Mouse (Mus musculus) mouse trophoblast stem cell (cell line): ENCODE results near the gene Zbtb20.

Experiments used
- in situ Hi-C, 2 experiments: fragments of 300-500 bp; cut with MseI, MboI; formaldehyde crosslinking; loops; 2 replicates in 1 of 2; 3 replicates in 1 of 2; pipeline ENCODE4 v1.15.1; 2025

Gene Zbtb20

GRCm38 (mm10) chr16:43510516-43510915, 634.8 kb downstream of the Zbtb20 start:
- in situ Hi-C loops, result no loop called here

GRCm38 (mm10) chr16:43511531-43511930, 635.9 kb downstream of the Zbtb20 start:
- in situ Hi-C loops, result no loop called here

GRCm38 (mm10) chr16:43513933-43514332, 638.3 kb downstream of the Zbtb20 start:
- in situ Hi-C loops, result no loop called here

- in situ Hi-C loops, result no loop called here
Measured at GRCm38 (mm10) chr16:43515538-43515937, 639.9 kb downstream of the Zbtb20 start.

GRCm38 (mm10) chr16:43520274-43520673, 644.6 kb downstream of the Zbtb20 start:
- in situ Hi-C loops, result no loop called here

- in situ Hi-C loops, result no loop called here
Measured at GRCm38 (mm10) chr16:43522482-43522881, 646.8 kb downstream of the Zbtb20 start.

GRCm38 (mm10) chr16:43524179-43524578, 648.5 kb downstream of the Zbtb20 start:
- in situ Hi-C loops, result no loop called here

- in situ Hi-C loops, result no loop called here
Measured at GRCm38 (mm10) chr16:43525624-43526023, 649.9 kb downstream of the Zbtb20 start.

- in situ Hi-C loops, result no loop called here
Measured at GRCm38 (mm10) chr16:43528300-43528699, 652.6 kb downstream of the Zbtb20 start.

- in situ Hi-C loops, result no loop called here
Measured at GRCm38 (mm10) chr16:43531328-43531727, 655.6 kb downstream of the Zbtb20 start.

GRCm38 (mm10) chr16:43534103-43534502, 658.4 kb downstream of the Zbtb20 start:
- in situ Hi-C loops, result no loop called here

- in situ Hi-C loops, result no loop called here
Measured at GRCm38 (mm10) chr16:43535912-43536311, 660.2 kb downstream of the Zbtb20 start.

GRCm38 (mm10) chr16:43537163-43537562, 661.5 kb downstream of the Zbtb20 start:
- in situ Hi-C loops, result no loop called here

GRCm38 (mm10) chr16:43539659-43540096, 664.0 kb downstream of the Zbtb20 start:
- in situ Hi-C loops, result loop anchor here in 1 of 2 experiments (10.0 kb wide), 1 partner anchor 265 kb away; no protein-coding TSS in a partner anchor

GRCm38 (mm10) chr16:43540108-43540507, 664.4 kb downstream of the Zbtb20 start:
- in situ Hi-C loops, result loop anchor here in 1 of 2 experiments (10.0 kb wide), 1 partner anchor 265 kb away; no protein-coding TSS in a partner anchor

- in situ Hi-C loops, result loop anchor here in 1 of 2 experiments (10.0 kb wide), 1 partner anchor 264 kb away; no protein-coding TSS in a partner anchor
Measured at GRCm38 (mm10) chr16:43540546-43541167, 665.0 kb downstream of the Zbtb20 start.

GRCm38 (mm10) chr16:43545261-43545660, 669.6 kb downstream of the Zbtb20 start:
- in situ Hi-C loops, result loop anchor here in 1 of 2 experiments (10.0 kb wide), 1 partner anchor 260 kb away; no protein-coding TSS in a partner anchor

- in situ Hi-C loops, result loop anchor here in 1 of 2 experiments (10.0 kb wide), 1 partner anchor 257 kb away; no protein-coding TSS in a partner anchor
Measured at GRCm38 (mm10) chr16:43547323-43548180, 671.9 kb downstream of the Zbtb20 start.

GRCm38 (mm10) chr16:43548774-43549173, 673.1 kb downstream of the Zbtb20 start:
- in situ Hi-C loops, result loop anchor here in 1 of 2 experiments (10.0 kb wide), 1 partner anchor 256 kb away; no protein-coding TSS in a partner anchor

- in situ Hi-C loops, result loop anchor here in 1 of 2 experiments (10.0 kb wide), 1 partner anchor 255 kb away; no protein-coding TSS in a partner anchor
Measured at GRCm38 (mm10) chr16:43549425-43550089, 673.9 kb downstream of the Zbtb20 start.

- in situ Hi-C loops, result no loop called here
Measured at GRCm38 (mm10) chr16:43552443-43552842, 676.8 kb downstream of the Zbtb20 start.

- in situ Hi-C loops, result no loop called here
Measured at GRCm38 (mm10) chr16:43557385-43557784, 681.7 kb downstream of the Zbtb20 start.
